Mouse (Mus musculus) intestine, embryonic 14.5 days (tissue): Measurements from ENCODE around the gene Slc22a19. TPM values are rescaled to one million over a fixed set of nuclear protein-coding genes. Genes with fewer than 3 reads are reported as not detected.

Source experiments
- ATAC-seq: fragments of 200-750 bp; cut with Nextera tagmentation; replicated peaks from 2 replicates; pipeline ENCODE4 v1.8.0; 2017; ENCODE audit warnings: low read depth, moderate number of reproducible peaks, moderate TSS enrichment, moderate library complexity; ENCODE audit not compliant: low FRiP score, low TSS enrichment
- DNase-seq: peaks from one replicate; pipeline ENCODE4 v3.0.0-alpha.2; 2018; ENCODE audit warnings: low spot score
- H3K27ac ChIP-seq: fragments of 300-500 bp; sonication (generic); 2 replicates; pipeline ENCODE4 v1.5.1; 2014; ENCODE audit warnings: low read depth, mild to moderate bottlenecking, control low read depth
- H3K27me3 ChIP-seq: fragments of 300-500 bp; sonication (generic); replicated peaks from 2 replicates; pipeline ENCODE4 v1.6.1; 2014; ENCODE audit warnings: low read length, control low read depth; ENCODE audit not compliant: control insufficient read depth, insufficient read depth
- H3K36me3 ChIP-seq: fragments of 300-500 bp; sonication (generic); 2 replicates; pipeline ENCODE4 v1.6.1; 2014; ENCODE audit warnings: low read length, control low read depth; ENCODE audit not compliant: control insufficient read depth, insufficient read depth
- H3K4me1 ChIP-seq: fragments of 300-500 bp; sonication (generic); replicated peaks from 2 replicates; pipeline ENCODE4 v1.6.1; 2014; ENCODE audit warnings: low read length, control low read depth, mixed read lengths; ENCODE audit not compliant: control insufficient read depth, insufficient read depth
- H3K4me2 ChIP-seq: fragments of 300-500 bp; sonication (generic); 2 replicates; pipeline ENCODE4 v1.6.1; 2014; ENCODE audit warnings: low read length
- H3K4me3 ChIP-seq: fragments of 300-500 bp; sonication (generic); 2 replicates; pipeline ENCODE4 v1.5.1; 2014; ENCODE audit warnings: low read depth, low read length, control low read depth, mixed read lengths
- H3K9ac ChIP-seq: fragments of 300-500 bp; sonication (generic); 2 replicates; pipeline ENCODE4 v1.6.1; 2014; ENCODE audit warnings: mild to moderate bottlenecking, low read length
- H3K9me3 ChIP-seq: fragments of 300-500 bp; sonication (generic); 2 replicates; pipeline ENCODE4 v1.6.1; 2016; ENCODE audit warnings: low read length, control low read depth; ENCODE audit not compliant: control insufficient read depth
- polyA plus RNA-seq: library from polyadenylated mRNA; unstranded; fragments of >200 nt; fragmentation: Nextera tagmentation; extraction: Ambion mirVana; gene quantifications from 2 replicates; pipeline ENCODE4 v1.2.1, GENCODE M21; 2014

Slc22a19 gene
- polyA plus RNA-seq, 1 experiment from 2014 or later: not detected

DNA sequence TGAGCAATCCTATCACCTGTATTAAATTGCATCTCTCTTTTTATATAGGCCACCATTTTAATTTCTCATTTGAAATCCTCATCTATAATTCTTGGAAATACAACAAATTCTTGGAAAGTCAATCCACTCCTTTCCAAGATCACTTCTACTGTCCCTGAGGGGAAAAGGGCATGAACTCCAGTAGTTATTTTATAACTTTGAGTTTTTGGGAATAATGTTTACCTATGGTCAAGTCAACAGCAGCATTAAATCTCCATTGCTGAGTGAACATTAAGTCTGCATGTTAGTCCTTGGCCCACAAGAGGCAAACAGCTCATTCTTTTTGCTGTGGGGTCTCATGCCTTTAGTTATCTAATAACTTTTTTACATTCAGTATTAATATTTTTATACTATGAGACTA lies 78.1 kb downstream of the Slc22a19 start:
- Histone ChIP-seq H3K9ac (no peak overlapping the region), H3K9me3 (no peaks in the 10 kb centered on the region), H3K36me3 (no peaks in the 10 kb centered on the region), H3K4me2 (no peak overlapping the region), H3K27me3 (no peaks in the 10 kb centered on the region), H3K4me3 (no peak overlapping the region), H3K27ac (no peak overlapping the region), H3K4me1 (no peaks in the 10 kb centered on the region)
- ATAC-seq: no peak
- no peak for DNase-seq

Other genes with a start within 250 kb of the Slc22a19 start
- gene Rtn3, start 228.0 kb downstream of the Slc22a19 start, polyA plus RNA-seq: 117 and 123 TPM in 2 replicates
- 12.1 and 15.4 TPM in 2 replicates for gene Atl3, start 217.3 kb downstream of the Slc22a19 start, polyA plus RNA-seq
- 7.0 and 8.4 TPM in 2 replicates for gene Pla2g16, start 153.9 kb downstream of the Slc22a19 start, polyA plus RNA-seq
- 0.88 and 0.93 TPM in 2 replicates for gene Lgals12, start 104.1 kb downstream of the Slc22a19 start, polyA plus RNA-seq
- not detected in 2 replicates for gene Hrasls5, start 98.8 kb downstream of the Slc22a19 start, polyA plus RNA-seq
- not detected in 2 replicates for gene Slc22a26, start 91.4 kb upstream of the Slc22a19 start, polyA plus RNA-seq